Mouse (Mus musculus): ENCODE measurements around the gene Fam222b.

DNA sequence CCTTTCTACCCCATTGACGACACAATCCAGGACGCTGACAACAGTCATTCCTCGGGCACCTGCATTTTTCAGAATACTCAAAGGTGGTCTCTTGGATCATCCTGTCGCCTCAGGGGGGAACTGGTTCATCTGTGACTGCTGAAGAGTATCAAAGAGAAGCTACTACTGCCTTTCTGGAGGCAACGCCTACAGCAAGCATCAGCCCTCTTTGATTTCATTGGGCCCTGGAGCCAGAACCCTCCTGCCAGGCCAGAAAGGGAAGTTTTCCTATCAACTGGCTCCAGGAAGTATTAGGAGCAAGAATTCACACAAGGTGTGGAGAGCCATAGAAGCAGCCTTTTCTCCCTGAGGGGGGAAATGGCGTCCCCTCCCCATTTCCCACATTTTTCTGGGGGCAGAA lies 72.2 kb downstream of the Fam222b start:
- no peak for TF ChIP-seq CTCF (IDR thresholded peaks at IDR 0.05; ENCODE audit: insufficient read depth, low read length)
- no peak for TF ChIP-seq POLR2A (IDR thresholded peaks at IDR 0.05; ENCODE audit: borderline replicate concordance, extremely low read depth, low read depth, low read length)
